Mouse (Mus musculus): ENCODE measurements at regions not wholly inside any gene's neighbourhood (a gene's known extent, or its start where the extent isn't known, plus 50 kb on each side); places are given as distances from the start of the nearest gene placed in this dataset.

GRCm38 (mm10) chr17:61696717-61697116 is 1184.4 kb downstream of the Efna5 start:
- no peak for DNase-seq (ENCODE audit: low read depth, low spot score)

- DNase-seq (ENCODE audit: low read depth, low spot score), result no peak
Measured at GRCm38 (mm10) chr17:61686325-61686724, 1194.8 kb downstream of the Efna5 start.

GRCm38 (mm10) chr17:61684524-61684923 is 1196.6 kb downstream of the Efna5 start:
- no peak for DNase-seq (ENCODE audit: low read depth, low spot score)

GRCm38 (mm10) chr17:61670651-61671050 is 1210.5 kb downstream of the Efna5 start:
- DNase-seq (ENCODE audit: low read depth, low spot score), result no peak

GRCm38 (mm10) chr17:61667428-61667827 is 1213.7 kb downstream of the Efna5 start:
- DNase-seq (ENCODE audit: low read depth, low spot score), result no peak

GRCm38 (mm10) chr17:61664926-61665325 is 1216.2 kb downstream of the Efna5 start:
- no peak for DNase-seq (ENCODE audit: low read depth, low spot score)

GRCm38 (mm10) chr17:61647576-61647975 is 1233.5 kb downstream of the Efna5 start:
- no peak for DNase-seq (ENCODE audit: low read depth, low spot score)

- DNase-seq (ENCODE audit: low read depth, low spot score), result no peak
Measured at GRCm38 (mm10) chr17:61608286-61608685, 1272.8 kb downstream of the Efna5 start.

GRCm38 (mm10) chr17:61606729-61607481 is 1274.2 kb downstream of the Efna5 start:
- DNase-seq (ENCODE audit: low read depth, low spot score), result no peak

- no peak for DNase-seq (ENCODE audit: low read depth, low spot score)
Measured at GRCm38 (mm10) chr17:61604246-61604645, 1276.9 kb downstream of the Efna5 start.

GRCm38 (mm10) chr17:61589255-61589654 is 1291.9 kb downstream of the Efna5 start:
- peak; percentile 5 for DNase-seq (ENCODE audit: low read depth, low spot score)

GRCm38 (mm10) chr17:61578895-61579294 is 1302.2 kb downstream of the Efna5 start:
- no peak for DNase-seq (ENCODE audit: low read depth, low spot score)

GRCm38 (mm10) chr17:61570933-61571332 is 1310.2 kb downstream of the Efna5 start:
- DNase-seq (ENCODE audit: low read depth, low spot score), result no peak
